Mouse (Mus musculus) natural killer cell, adult 2 months (primary cell): ENCODE measurements around the gene Olfr1097.

Source experiments
- DNase-seq, 2 experiments: peaks; one replicate each; pipeline ENCODE4 v3.0.0; 2022; ENCODE audit warnings: low spot score in 2 of 2

The Olfr1097 gene

GRCm38 (mm10) chr2:86892116-86892515 is at the start of gene Olfr1097:
TSS of gene Olfr1097 (minus strand) at chr2:86892216.
- no peak for DNase-seq

GRCm38 (mm10) chr2:86926557-86926956 is 34.5 kb upstream of the Olfr1097 start:
- DNase-seq = no peak

GRCm38 (mm10) chr2:86924445-86924844 is 32.4 kb upstream of the Olfr1097 start, which contains the start of gene Olfr1098:
TSS of gene Olfr1098 (minus strand) at chr2:86924545.
- DNase-seq = no peak

GRCm38 (mm10) chr2:86905647-86906046 is 13.6 kb upstream of the Olfr1097 start:
- no peak for DNase-seq

- DNase-seq = no peak
Observed at GRCm38 (mm10) chr2:86874702-86875101, 17.3 kb downstream of the Olfr1097 start, which contains the start of gene Gm13723. TSS of gene Gm13723 (minus strand) at chr2:86874802.

- DNase-seq = no peak
Observed at GRCm38 (mm10) chr2:86851596-86851995, 40.4 kb downstream of the Olfr1097 start, which contains the start of gene Olfr1095. TSS of gene Olfr1095 (minus strand) at chr2:86851696.
